Mouse (Mus musculus) kidney, embryonic 14.5 days (tissue): ENCODE data around the gene Slain1. TPM values are rescaled to one million over a fixed set of nuclear protein-coding genes. Genes with fewer than 3 reads are reported as not detected.

Experiments used
- ATAC-seq: fragments of 200-750 bp; cut with Nextera tagmentation; 2 replicates; pipeline ENCODE4 v1.8.0; 2017; ENCODE audit warnings: moderate number of reproducible peaks, mild to moderate bottlenecking, moderate TSS enrichment, moderate library complexity; ENCODE audit not compliant: low FRiP score, low TSS enrichment
- H3K27ac ChIP-seq: fragments of 300-500 bp; sonication (generic); 2 replicates; pipeline ENCODE4 v1.5.1; 2014; ENCODE audit warnings: low read depth, mild to moderate bottlenecking, low read length, moderate library complexity, mixed read lengths
- H3K27me3 ChIP-seq: fragments of 300-500 bp; sonication (generic); 2 replicates; pipeline ENCODE4 v1.6.1; 2014; ENCODE audit warnings: mild to moderate bottlenecking, low read length; ENCODE audit not compliant: control insufficient read depth, insufficient read depth
- H3K36me3 ChIP-seq: fragments of 300-500 bp; sonication (generic); 2 replicates; pipeline ENCODE4 v1.6.1; 2014; ENCODE audit warnings: low read length, mixed read lengths; ENCODE audit not compliant: control insufficient read depth, insufficient read depth
- H3K4me1 ChIP-seq: fragments of 300-500 bp; sonication (generic); 2 replicates; pipeline ENCODE4 v1.6.1; 2014; ENCODE audit warnings: low read length, mixed read lengths; ENCODE audit not compliant: control insufficient read depth, insufficient read depth
- H3K4me2 ChIP-seq: fragments of 300-500 bp; sonication (generic); replicated peaks from 2 replicates; pipeline ENCODE4 v1.6.1; 2014; ENCODE audit warnings: low read depth, mild to moderate bottlenecking, low read length
- H3K4me3 ChIP-seq: fragments of 300-500 bp; sonication (generic); 2 replicates; pipeline ENCODE4 v1.5.1; 2014; ENCODE audit warnings: mild to moderate bottlenecking, low read length
- H3K9ac ChIP-seq: fragments of 300-500 bp; sonication (generic); 2 replicates; pipeline ENCODE4 v1.6.1; 2014; ENCODE audit warnings: low read depth, mild to moderate bottlenecking, low read length, moderate library complexity
- H3K9me3 ChIP-seq: fragments of 300-500 bp; sonication (generic); 2 replicates; pipeline ENCODE4 v1.6.1; 2016; ENCODE audit warnings: low read length; ENCODE audit not compliant: control insufficient read depth
- WGBS: fragments of 180-500 bp; shearing (Covaris S2); extraction: QIAGEN DNeasy Blood & Tissue Kit; methylation state at CpG from one replicate; pipeline ENCODE4 v1.1.7; 2014; 5-methylcytosine and 5-hydroxymethylcytosine counted together
- polyA plus RNA-seq: library from polyadenylated mRNA; unstranded; fragments of >200 nt; fragmentation: Nextera tagmentation; extraction: Ambion mirVana; gene quantifications from 2 replicates; pipeline ENCODE4 v1.2.1, GENCODE M21; 2014

Slain1 gene
- polyA plus RNA-seq, 1 experiment from 2014 or later, result 5.8 TPM

DNA sequence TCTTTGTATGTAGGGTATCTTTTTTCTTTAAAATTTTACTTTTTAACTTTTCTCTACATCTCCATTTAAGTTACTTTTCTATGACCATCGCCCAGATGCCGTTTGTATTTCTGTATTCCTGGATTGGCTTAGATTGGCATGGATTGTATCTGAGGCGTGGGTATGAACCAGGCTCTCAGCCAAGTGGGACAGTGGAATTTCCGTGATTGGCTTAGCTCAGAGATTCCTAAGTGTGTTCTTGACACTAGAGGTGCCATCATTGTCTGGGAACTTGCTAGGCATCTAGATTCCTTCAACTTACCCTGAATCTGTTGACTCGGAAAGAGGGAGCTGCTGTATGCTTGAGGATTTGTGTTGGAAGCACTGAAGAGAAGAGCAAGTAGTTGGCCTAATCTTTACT is 5.4 kb downstream of the Slain1 start:
- ATAC-seq, result no peak
- H3K27ac ChIP-seq, result no peak overlapping the region
- no peaks in the 10 kb centered on the region for H3K9me3 ChIP-seq
- H3K4me3 ChIP-seq, result no peak overlapping the region
- H3K4me1 ChIP-seq, result no peaks in the 10 kb centered on the region
- no peak overlapping the region for H3K9ac ChIP-seq
- no peak overlapping the region for H3K4me2 ChIP-seq
- H3K27me3 ChIP-seq, result peaks cover 12% of the 10 kb centered on the region
- H3K36me3 ChIP-seq, result no peaks in the 10 kb centered on the region
- WGBS, result 80% methylated on average over 5 of the region's 5 CpGs

GRCm38 (mm10) chr14:103657876-103658275 is 7.8 kb downstream of the Slain1 start:
- Histone ChIP-seq H3K9me3 (no peaks in the 10 kb centered on the region), H3K4me3 (no peak overlapping the region), H3K9ac (no peak overlapping the region), H3K4me1 (no peaks in the 10 kb centered on the region), H3K36me3 (no peaks in the 10 kb centered on the region), H3K27ac (no peak overlapping the region), H3K4me2 (no peak overlapping the region), H3K27me3 (no peaks in the 10 kb centered on the region)
- WGBS, result 55% methylated on average over 4 of the region's 4 CpGs
- no peak for ATAC-seq

- Histone ChIP-seq H3K4me1 (no peaks in the 10 kb centered on the region), H3K4me3 (no peak overlapping the region), H3K4me2 (no peak overlapping the region), H3K27me3 (no peaks in the 10 kb centered on the region), H3K36me3 (no peaks in the 10 kb centered on the region), H3K27ac (no peak overlapping the region), H3K9ac (no peak overlapping the region), H3K9me3 (no peaks in the 10 kb centered on the region)
- ATAC-seq, result no peak
- 80% methylated on average over 7 of the region's 7 CpGs for WGBS
Observed at GRCm38 (mm10) chr14:103663026-103663425, 13.0 kb downstream of the Slain1 start.

DNA sequence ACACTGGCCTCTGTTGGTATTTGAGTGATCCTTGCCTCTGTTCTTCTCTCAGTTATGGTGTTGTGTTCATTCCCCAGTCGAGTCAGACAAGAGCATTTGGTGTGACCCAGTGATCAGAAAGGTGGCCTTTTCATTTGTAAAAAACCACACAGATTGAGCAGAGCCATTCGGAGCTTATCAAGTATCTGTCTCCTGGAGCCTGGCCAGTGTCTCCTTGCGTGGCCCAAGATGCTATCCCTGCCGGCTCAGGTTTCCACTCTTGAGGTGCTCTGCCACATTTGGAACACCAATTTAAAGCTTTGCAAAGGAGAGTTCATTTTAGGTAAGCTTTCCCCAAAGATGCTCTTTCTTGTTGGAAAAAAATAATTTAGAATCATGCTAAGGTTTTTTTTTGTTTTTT is 14.4 kb downstream of the Slain1 start:
- no peak overlapping the region for H3K4me3 ChIP-seq
- no peak for ATAC-seq
- H3K27me3 ChIP-seq, result no peaks in the 10 kb centered on the region
- no peak overlapping the region for H3K9ac ChIP-seq
- WGBS, result 58% methylated on average over 4 of the region's 4 CpGs
- 0 out of 2 replicates have a peak, but pooled peaks cover under 1% of the 10 kb centered on the region for H3K9me3 ChIP-seq
- H3K4me1 ChIP-seq, result no peaks in the 10 kb centered on the region
- no peaks in the 10 kb centered on the region for H3K36me3 ChIP-seq
- no peak overlapping the region for H3K4me2 ChIP-seq
- H3K27ac ChIP-seq, result no peak overlapping the region

GRCm38 (mm10) chr14:103666347-103666954 is 16.4 kb downstream of the Slain1 start:
- Histone ChIP-seq H3K4me2 (no peak overlapping the region), H3K27me3 (no peaks in the 10 kb centered on the region), H3K27ac (no peak overlapping the region), H3K36me3 (no peaks in the 10 kb centered on the region), H3K9ac (no peak overlapping the region), H3K9me3 (0 out of 2 replicates have a peak, but pooled peaks cover 3% of the 10 kb centered on the region), H3K4me1 (no peaks in the 10 kb centered on the region), H3K4me3 (no peak overlapping the region)
- peak; percentile 69; the same call in 1 of the 2 replicates for ATAC-seq
- 27% methylated on average over 8 of the region's 8 CpGs for WGBS

DNA sequence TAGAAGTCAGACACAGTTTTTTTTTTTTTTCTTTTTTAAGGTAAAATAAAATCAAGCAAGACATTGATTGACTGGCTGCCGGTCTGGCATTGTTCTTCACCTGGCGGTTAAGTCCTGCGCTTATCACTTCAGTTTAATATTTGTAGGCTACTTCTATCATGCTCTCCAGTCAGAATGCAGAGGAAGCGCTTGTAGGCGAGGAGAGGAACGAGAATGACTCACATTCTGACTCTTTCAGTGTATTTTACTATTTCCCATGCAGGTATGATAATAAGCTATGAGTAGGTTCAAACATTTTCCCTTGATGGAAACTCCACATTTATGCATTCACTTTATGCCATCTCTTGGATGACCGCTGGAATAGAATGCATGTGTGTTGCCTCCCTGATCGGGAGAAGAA is 17.0 kb downstream of the Slain1 start:
- 0 out of 2 replicates have a peak, but pooled peaks cover 3% of the 10 kb centered on the region for H3K9me3 ChIP-seq
- H3K36me3 ChIP-seq, result no peaks in the 10 kb centered on the region
- no peak overlapping the region for H3K4me3 ChIP-seq
- ATAC-seq, result no peak
- H3K27me3 ChIP-seq, result no peaks in the 10 kb centered on the region
- 73% methylated on average over 8 of the region's 8 CpGs for WGBS
- H3K9ac ChIP-seq, result no peak overlapping the region
- H3K4me2 ChIP-seq, result no peak overlapping the region
- H3K4me1 ChIP-seq, result no peaks in the 10 kb centered on the region
- no peak overlapping the region for H3K27ac ChIP-seq

- no peak overlapping the region; the same call in 1 of the 2 replicates for H3K4me3 ChIP-seq
- peak; percentile 60; the same call in 1 of the 2 replicates for ATAC-seq
- H3K9me3 ChIP-seq, result no peaks in the 10 kb centered on the region
- no peaks in the 10 kb centered on the region for H3K27me3 ChIP-seq
- peaks cover 8% of the 10 kb centered on the region; the same call in 1 of the 2 replicates for H3K4me1 ChIP-seq
- no peak overlapping the region for H3K27ac ChIP-seq
- no peaks in the 10 kb centered on the region for H3K36me3 ChIP-seq
- peak overlapping the region; percentile 25; the same call in 1 of the 2 replicates for H3K4me2 ChIP-seq
- H3K9ac ChIP-seq, result no peak overlapping the region
- 38% methylated on average over 18 of the region's 18 CpGs for WGBS
Observed at GRCm38 (mm10) chr14:103679395-103680217, 29.6 kb downstream of the Slain1 start.

DNA sequence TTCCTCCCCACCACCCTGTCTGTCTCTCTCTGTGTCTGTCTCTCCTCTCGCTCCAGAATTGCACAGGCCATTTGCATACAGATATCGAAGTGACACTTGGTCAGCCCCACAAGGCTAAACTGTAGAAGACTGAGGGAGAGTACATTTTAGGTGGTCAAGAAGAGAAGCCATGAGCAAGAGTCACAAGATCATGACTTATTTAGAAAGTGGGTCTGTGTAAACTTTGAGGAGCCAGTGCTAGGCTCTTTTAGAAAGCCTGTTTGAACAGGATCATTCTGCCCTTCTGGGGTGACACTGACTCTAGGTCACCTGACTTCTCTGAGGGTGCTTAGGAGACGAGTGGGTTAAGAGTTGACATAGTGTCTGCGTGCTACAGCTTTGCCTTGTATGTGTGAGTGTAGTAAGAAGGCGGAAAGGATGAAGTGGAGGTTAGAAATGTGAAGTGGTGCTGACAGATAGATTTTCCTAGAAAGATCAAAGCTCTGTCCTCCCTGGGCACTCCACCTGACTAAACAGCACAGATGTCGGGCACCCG is 30.3 kb downstream of the Slain1 start:
- Histone ChIP-seq H3K4me3 (no peak overlapping the region; the same call in 1 of the 2 replicates), H3K4me1 (peaks cover 8% of the 10 kb centered on the region; the same call in 1 of the 2 replicates), H3K36me3 (no peaks in the 10 kb centered on the region), H3K9me3 (no peaks in the 10 kb centered on the region), H3K27ac (no peak overlapping the region), H3K27me3 (no peaks in the 10 kb centered on the region), H3K4me2 (no peak overlapping the region; the same call in 1 of the 2 replicates), H3K9ac (no peak overlapping the region)
- WGBS, result 41% methylated on average over 7 of the region's 7 CpGs
- ATAC-seq, result peak; percentile 28; the same call in 1 of the 2 replicates
